Mouse (Mus musculus): ENCODE data around the gene Grtp1.

Gene Grtp1

GRCm38 (mm10) chr8:13204371-13205140 lies 4.1 kb upstream of the Grtp1 start:
- no peak for DNase-seq

- no peak for DNase-seq
Measured at GRCm38 (mm10) chr8:13203472-13203871, 3.1 kb upstream of the Grtp1 start.

DNA sequence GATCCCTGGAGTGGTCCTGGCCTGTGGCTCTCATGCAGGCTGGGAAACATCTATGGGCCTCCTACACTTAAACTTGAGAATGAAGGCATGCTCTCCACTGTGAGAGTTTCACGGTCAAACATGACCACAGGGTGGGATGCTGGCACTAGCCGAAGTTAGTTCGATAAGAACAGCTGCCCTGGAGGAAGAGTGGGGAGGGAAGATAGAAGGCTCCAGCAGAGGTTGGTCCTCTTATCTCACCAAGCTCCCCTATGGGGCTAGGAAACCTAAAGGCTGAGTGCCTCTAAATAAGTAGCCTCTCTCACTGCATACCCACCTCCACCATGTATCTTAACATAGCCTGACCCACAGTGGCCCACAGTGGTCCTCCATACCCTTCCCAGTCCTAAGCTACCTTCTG lies 2.4 kb upstream of the Grtp1 start:
- DNase-seq: no peak

DNA sequence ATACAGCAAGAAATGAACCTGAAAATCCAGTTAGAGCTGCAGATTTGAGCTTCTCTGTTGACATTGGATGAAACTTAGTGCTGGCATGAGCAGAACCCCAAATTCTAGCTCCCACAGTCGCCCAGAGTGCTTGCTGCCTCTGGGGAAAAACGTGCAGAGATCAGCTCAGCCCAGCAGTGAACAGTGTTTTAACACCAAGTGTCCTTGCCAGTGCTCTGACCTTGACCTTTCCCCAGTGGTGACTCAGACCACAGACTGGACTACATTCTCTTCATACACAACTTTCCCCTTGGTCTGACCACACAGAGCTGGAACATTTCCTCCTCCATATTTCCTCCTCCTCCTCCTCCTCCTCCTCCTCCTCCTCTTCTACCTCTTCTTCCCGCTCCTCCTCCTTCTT lies 1.6 kb upstream of the Grtp1 start:
- no peak for DNase-seq

DNA sequence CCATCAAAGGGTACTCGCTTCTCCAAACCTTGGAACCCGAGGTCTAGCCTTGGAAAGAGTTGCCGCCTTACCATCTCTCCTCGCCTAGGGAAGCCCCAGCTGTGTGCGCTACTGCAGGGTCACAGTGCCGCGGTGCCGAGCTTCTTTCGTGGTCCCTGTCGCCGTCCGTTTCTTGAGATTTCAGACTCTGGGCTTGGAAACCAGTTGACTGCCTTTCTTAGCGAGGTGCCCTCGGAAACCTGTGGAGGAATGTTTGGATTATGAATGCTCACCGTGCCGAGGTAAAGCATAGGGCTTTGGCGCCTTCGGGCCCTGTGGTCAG lies 554 bp upstream of the Grtp1 start:
- DNase-seq: no peak

DNA sequence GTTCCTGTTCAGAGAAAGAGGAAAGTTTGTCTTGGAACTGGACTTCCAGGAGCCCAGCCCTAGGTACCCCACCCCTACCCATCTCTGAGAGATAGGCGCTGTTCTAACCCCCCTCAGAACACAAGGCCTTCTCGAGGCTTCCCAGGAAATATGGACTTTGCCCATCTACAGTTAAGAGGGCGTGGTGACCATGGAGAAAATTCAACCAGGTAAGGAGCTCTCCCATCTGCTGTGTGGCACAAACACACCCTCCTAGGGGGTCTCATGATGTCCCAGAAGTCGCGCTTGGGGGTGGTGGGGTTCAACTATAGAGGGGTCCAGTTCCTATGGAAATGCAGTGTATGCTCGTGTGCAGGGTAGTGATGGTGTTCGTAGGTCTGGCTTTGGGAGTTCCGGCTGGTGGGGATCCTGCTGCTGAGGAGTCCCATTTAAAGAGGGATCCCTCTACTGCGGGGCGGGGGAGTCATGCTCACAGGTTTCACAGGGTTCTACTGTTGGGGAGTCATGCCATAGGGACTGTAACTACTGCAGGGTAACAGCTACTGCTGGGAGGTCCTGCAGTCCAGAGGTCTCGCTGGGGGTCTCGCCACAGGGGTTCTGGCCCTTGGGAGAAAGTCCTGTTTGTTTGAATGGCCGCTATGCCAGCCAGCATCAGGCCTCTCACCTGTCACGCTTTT lies 897 bp downstream of the Grtp1 start:
- DNase-seq: no peak

GRCm38 (mm10) chr8:13197493-13197892 lies 2.9 kb downstream of the Grtp1 start:
- no peak for DNase-seq

DNA sequence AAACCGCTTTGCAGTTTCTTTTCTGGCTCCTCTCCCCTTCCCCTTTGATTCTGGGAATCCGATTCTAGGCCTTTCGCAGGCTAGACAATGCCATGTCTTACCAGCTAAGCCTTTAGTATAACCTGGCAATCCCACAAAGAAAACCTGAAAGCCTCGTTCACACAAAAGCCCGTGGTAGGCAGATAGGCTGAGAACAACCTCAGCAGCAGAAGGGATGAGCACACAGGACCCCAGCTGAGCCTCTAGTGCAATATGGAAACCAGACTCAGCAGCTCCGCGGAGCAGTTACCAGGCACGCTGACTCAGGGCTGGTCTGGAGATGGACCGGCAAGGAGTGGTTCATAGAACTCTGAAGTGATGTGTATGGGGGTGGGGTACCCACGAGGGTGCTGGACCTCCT lies 5.6 kb downstream of the Grtp1 start:
- DNase-seq: no peak

DNA sequence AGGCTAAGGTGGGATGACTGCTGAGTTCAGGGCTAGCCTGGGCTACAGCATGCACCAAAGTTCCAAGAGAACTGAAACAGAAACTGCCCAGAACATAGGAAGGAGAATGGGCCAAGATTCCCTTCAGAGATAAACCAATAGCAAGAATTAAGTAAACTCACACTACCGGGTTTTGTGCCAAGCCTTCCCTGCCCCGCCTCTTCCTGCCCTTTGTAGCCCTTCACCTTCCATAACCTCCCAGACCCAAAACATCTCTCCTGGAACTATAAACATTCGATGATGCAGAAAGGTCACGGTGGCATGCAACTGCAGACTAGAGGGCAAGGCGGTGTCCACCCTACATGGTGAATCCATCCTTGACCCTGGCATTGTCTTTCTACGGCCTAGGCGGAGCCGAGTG lies 10.2 kb downstream of the Grtp1 start:
- no peak for DNase-seq

- DNase-seq: no peak
Measured at GRCm38 (mm10) chr8:13188857-13189256, 11.6 kb downstream of the Grtp1 start.

DNA sequence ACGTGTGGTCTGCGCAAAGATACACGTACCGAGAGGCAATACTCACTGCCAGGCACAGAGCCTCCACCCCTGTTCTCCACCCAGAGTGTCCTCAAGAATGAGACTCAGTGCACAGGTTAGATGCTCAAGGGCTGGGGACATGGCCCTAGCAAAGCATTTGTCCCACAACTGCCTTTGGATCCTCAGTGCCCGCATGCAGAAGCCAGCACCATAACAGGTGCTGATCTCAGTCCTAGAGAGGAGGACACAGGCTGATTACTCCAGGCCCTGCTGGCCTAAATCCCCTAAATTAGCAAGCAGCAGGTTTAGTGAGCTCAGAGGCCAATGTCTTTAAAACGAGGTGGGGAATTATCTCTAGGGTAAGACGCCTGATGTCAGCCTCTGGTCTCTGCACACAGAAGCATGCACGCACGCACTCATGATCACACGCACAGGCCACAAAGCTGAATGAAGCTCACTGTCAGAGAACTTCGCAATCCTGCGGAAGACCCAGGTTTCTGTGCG lies 12.3 kb downstream of the Grtp1 start:
- no peak for DNase-seq

GRCm38 (mm10) chr8:13187638-13188037 lies 12.8 kb downstream of the Grtp1 start:
- no peak for DNase-seq

DNA sequence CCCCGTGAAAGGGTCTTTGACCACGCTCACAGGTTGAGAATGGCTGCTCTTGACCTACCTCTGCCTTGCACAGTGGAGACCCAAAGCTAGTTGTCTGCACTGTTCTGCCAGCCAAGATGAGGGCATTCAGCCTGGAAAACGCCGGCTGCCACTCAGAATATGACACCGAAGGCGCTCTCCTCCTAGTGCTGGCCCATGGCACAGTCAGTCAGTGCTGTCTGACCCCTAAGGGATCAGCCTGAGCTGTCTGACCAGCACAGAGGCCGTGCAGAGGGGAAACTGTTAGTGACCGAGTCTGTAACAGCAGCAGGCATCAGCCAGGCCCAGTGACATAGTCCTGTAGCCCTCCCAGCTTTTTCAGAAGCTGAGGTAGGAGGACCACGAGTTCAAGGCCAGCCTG lies 13.2 kb downstream of the Grtp1 start:
- no peak for DNase-seq

GRCm38 (mm10) chr8:13186819-13187218 lies 13.6 kb downstream of the Grtp1 start:
- no peak for DNase-seq

DNA sequence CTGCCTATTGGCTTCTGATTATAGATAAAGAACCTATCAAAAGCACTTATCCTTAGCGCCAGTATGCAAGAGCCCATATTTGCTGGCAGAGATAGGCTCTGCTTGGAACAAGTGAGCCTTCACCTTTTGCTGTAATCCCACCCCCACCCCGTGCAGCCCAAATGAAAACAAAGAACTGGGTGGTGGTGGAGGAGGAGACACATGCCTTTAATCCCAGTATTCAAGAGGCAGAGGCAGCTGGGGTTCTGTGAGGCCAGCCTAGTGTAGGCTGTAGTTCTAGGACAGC lies 18.8 kb downstream of the Grtp1 start:
- no peak for DNase-seq

DNA sequence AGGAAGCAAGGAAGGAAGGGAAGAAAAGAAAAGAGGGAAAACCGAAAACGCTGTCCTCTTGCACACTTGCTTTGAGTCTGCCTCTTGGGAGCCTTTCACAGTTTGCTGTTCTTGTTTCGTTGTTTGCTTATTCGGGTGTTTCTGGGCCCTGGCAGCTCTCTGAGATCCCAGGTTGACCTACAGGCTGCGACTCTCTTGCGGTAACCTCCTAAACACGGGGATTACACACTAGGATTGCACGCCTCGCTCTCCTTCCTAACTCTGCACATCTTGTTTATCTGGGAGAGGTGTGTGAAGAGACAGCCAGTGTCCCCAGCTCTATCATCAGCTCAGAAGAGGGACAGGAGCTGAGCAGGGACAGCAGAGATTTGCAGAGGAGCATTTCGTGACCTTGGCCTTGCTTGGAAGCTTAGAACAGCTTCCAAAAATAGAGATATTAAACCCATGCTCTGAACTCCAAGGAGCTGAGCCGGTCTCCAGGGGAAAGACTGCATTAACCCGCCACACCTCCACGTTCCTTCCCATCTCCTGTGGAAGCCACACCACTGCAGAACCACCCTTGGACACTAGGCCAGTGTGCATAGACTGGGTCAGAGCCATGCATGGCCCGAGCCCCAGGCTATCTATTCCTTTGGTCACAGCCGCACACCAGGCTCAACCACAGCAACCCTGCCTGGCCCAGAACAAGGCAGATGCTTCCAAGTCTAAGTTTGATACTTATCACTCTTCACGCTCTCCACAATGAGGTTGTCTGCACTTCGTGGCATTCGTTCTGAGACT lies 19.3 kb downstream of the Grtp1 start:
- DNase-seq: no peak

DNA sequence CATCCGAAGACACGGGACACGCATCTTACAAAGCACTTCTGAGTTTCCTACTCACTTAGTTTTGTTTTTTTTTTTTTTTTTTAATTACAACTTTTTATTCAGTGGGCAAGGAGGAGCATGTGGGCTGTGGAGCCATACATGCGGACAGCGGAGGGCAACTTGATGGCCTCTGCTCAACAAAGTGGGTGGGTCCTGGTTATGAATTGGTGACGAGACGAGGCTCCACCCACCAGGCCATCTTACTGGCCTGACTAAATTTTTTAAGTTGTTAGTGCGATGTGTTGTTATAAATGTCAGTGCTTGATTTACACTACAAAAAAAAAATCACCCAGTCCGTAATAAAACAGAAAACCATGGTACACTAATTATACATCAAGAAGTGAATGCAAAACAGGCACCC lies 20.0 kb downstream of the Grtp1 start:
- no peak for DNase-seq

- no peak for DNase-seq
Measured at GRCm38 (mm10) chr8:13179948-13180347, 20.5 kb downstream of the Grtp1 start.

- DNase-seq: no peak
Measured at GRCm38 (mm10) chr8:13179482-13179881, 20.9 kb downstream of the Grtp1 start.

- no peak for DNase-seq
Measured at GRCm38 (mm10) chr8:13178137-13178536, 22.3 kb downstream of the Grtp1 start.

DNA sequence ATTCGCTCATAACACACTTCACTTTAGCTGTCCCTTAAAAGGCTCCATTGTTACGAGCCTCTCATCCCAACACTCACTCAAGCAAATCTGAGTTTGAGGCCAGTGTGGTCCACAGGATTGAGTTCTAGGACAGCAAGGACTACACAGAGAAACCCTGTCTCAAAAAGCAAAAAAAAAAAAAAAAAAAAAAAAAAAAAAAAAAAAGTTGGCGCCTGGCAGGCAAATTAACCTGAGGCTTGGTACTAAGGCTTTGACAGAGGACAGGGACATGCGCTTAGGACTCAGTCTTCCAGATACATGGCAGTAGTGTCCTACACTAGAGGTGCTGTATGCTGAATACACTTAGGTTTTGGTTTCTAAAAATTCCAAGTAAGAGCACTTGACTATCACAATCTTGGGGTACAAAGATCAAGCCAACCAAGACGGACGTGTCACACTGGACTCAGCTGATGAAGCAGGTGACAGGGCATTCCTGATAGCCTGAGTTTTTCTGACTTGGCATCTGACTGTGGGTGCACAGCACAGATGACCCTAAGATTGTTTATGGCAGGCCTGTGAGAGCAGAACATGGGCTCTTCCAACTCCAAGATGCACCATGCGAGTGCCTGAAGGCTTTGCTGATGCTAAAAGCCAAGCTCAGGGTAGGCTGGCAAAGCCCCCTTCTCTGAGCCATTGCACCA lies 23.1 kb downstream of the Grtp1 start:
- DNase-seq: no peak

DNA sequence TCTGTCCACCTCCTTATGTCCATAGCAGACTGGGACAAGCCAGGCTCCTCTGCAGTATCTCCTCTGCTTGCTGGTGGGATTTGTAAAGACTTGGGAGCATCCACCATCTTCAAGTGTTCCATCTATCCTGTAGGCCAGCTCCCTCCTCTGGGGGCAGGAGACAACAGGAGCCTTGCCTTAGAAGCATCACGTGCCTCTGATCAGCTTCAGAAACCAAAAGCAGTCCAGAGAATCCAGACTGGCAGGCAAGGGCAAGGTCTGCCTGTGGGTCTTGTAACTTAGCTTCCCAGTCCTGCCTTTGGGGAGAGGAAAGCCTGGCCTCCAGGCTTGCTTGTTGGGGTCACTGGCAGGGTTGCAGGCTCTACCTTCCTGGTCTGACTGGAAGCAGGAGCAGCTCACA lies 24.8 kb downstream of the Grtp1 start:
- DNase-seq: no peak

- DNase-seq: no peak
Measured at GRCm38 (mm10) chr8:13174811-13175210, 25.6 kb downstream of the Grtp1 start.

- DNase-seq: no peak
Measured at GRCm38 (mm10) chr8:13174305-13174704, 26.1 kb downstream of the Grtp1 start.

All from right cerebral cortex, postnatal 4 days (tissue).